Mouse (Mus musculus) midbrain, embryonic 14.5 days (tissue): ENCODE measurements around the gene Wdr63. TPM values are rescaled to one million over a fixed set of nuclear protein-coding genes. Genes with fewer than 3 reads are reported as not detected.
A peak's percentile ranks its signal among the peaks of the same experiment; 100 is the strongest.

Experiments used
- ATAC-seq: fragments of 200-750 bp; cut with Nextera tagmentation; 2 replicates; pipeline ENCODE4 v1.8.0; 2017; ENCODE audit warnings: moderate number of reproducible peaks, moderate library complexity; ENCODE audit not compliant: low FRiP score, low TSS enrichment
- DNase-seq: peaks from one replicate; pipeline ENCODE4 v3.0.0-alpha.2; 2015
- H3K27ac ChIP-seq: fragments of 300-500 bp; sonication (generic); replicated peaks from 2 replicates; pipeline ENCODE4 v1.5.1; 2014; ENCODE audit warnings: mild to moderate bottlenecking, low read depth, low read length, moderate library complexity
- H3K27me3 ChIP-seq: fragments of 300-500 bp; sonication (generic); 2 replicates; pipeline ENCODE4 v1.6.1; 2014; ENCODE audit warnings: low read length, control low read depth, mixed read lengths; ENCODE audit not compliant: control insufficient read depth, insufficient read depth
- H3K36me3 ChIP-seq: fragments of 300-500 bp; sonication (generic); 2 replicates; pipeline ENCODE4 v1.6.1; 2014; ENCODE audit warnings: low read length, control low read depth; ENCODE audit not compliant: control insufficient read depth, insufficient read depth
- H3K4me1 ChIP-seq: fragments of 300-500 bp; sonication (generic); 2 replicates; pipeline ENCODE4 v1.6.1; 2014; ENCODE audit warnings: mild to moderate bottlenecking, antibody characterized with exemption, low read length, control low read depth; ENCODE audit not compliant: control insufficient read depth, insufficient read depth
- H3K4me2 ChIP-seq: fragments of 300-500 bp; sonication (generic); 2 replicates; pipeline ENCODE4 v1.6.1; 2014; ENCODE audit warnings: mild to moderate bottlenecking, low read length, moderate library complexity
- H3K4me3 ChIP-seq: fragments of 300-500 bp; sonication (generic); replicated peaks from 2 replicates; pipeline ENCODE4 v1.5.1; 2014; ENCODE audit warnings: low read depth, low read length
- H3K9ac ChIP-seq: fragments of 300-500 bp; sonication (generic); replicated peaks from 2 replicates; pipeline ENCODE4 v1.6.1; 2014; ENCODE audit warnings: mild to moderate bottlenecking, low read length, moderate library complexity
- H3K9me3 ChIP-seq: fragments of 300-500 bp; sonication (generic); 2 replicates; pipeline ENCODE4 v1.6.1; 2016; ENCODE audit warnings: low read length, control low read depth, mixed read lengths; ENCODE audit not compliant: control insufficient read depth
- WGBS: fragments of 180-500 bp; shearing (Covaris S2); extraction: QIAGEN DNeasy Blood & Tissue Kit; methylation state at CpG from one replicate; pipeline ENCODE4 v1.1.7; 2014; 5-methylcytosine and 5-hydroxymethylcytosine counted together
- polyA plus RNA-seq: library from polyadenylated mRNA; unstranded; fragments of >200 nt; fragmentation: Nextera tagmentation; extraction: Ambion mirVana; gene quantifications from 2 replicates; pipeline ENCODE4 v1.2.1, GENCODE M21; 2014

The Wdr63 gene
- polyA plus RNA-seq, 1 experiment from 2014 or later: 0.83 TPM

GRCm38 (mm10) chr3:146095066-146095465 lies 12.9 kb downstream of the Wdr63 start:
- Histone ChIP-seq H3K4me2 (no peak overlapping the region), H3K27ac (no peak overlapping the region), H3K9me3 (no peaks in the 10 kb centered on the region), H3K4me1 (no peaks in the 10 kb centered on the region), H3K36me3 (no peaks in the 10 kb centered on the region), H3K4me3 (no peak overlapping the region), H3K9ac (no peak overlapping the region), H3K27me3 (no peaks in the 10 kb centered on the region)
- ATAC-seq: no peak
- no peak for DNase-seq
- 86% methylated on average over 10 of the region's 10 CpGs for WGBS

- no peaks in the 10 kb centered on the region for H3K9me3 ChIP-seq
- no peaks in the 10 kb centered on the region for H3K4me1 ChIP-seq
- H3K4me2 ChIP-seq: no peak overlapping the region
- no peaks in the 10 kb centered on the region for H3K36me3 ChIP-seq
- ATAC-seq (no peak), DNase-seq (no peak)
- H3K27me3 ChIP-seq: no peaks in the 10 kb centered on the region
- no peak overlapping the region for H3K4me3 ChIP-seq
- WGBS: 91% methylated on average over 13 of the region's 13 CpGs
- H3K27ac ChIP-seq: no peak overlapping the region
- H3K9ac ChIP-seq: no peak overlapping the region
Measured at GRCm38 (mm10) chr3:146090988-146091657, 16.8 kb downstream of the Wdr63 start.

- Histone ChIP-seq H3K27me3 (no peaks in the 10 kb centered on the region), H3K4me2 (no peak overlapping the region), H3K9ac (no peak overlapping the region), H3K4me1 (no peaks in the 10 kb centered on the region), H3K36me3 (no peaks in the 10 kb centered on the region), H3K4me3 (no peak overlapping the region), H3K27ac (no peak overlapping the region), H3K9me3 (no peaks in the 10 kb centered on the region; the same call in 1 of the 2 replicates)
- no peak for DNase-seq
- 91% methylated on average over 12 of the region's 12 CpGs for WGBS
- ATAC-seq: no peak
Measured at GRCm38 (mm10) chr3:146080241-146080640, 27.7 kb downstream of the Wdr63 start.

- Histone ChIP-seq H3K4me1 (no peaks in the 10 kb centered on the region), H3K4me3 (no peak overlapping the region), H3K27ac (no peak overlapping the region), H3K4me2 (no peak overlapping the region), H3K36me3 (no peaks in the 10 kb centered on the region), H3K9ac (no peak overlapping the region), H3K27me3 (no peaks in the 10 kb centered on the region), H3K9me3 (no peaks in the 10 kb centered on the region)
- DNase-seq: peak; percentile 68
- no peak for ATAC-seq
- WGBS: 76% methylated on average over 7 of the region's 7 CpGs
Measured at GRCm38 (mm10) chr3:146072780-146073179, 35.1 kb downstream of the Wdr63 start.

- Histone ChIP-seq H3K36me3 (no peaks in the 10 kb centered on the region), H3K9ac (no peak overlapping the region), H3K4me2 (no peak overlapping the region), H3K4me3 (no peak overlapping the region), H3K4me1 (no peaks in the 10 kb centered on the region), H3K27me3 (no peaks in the 10 kb centered on the region), H3K27ac (no peak overlapping the region), H3K9me3 (no peaks in the 10 kb centered on the region)
- WGBS: 93% methylated on average over 4 of the region's 4 CpGs
- no peak for ATAC-seq
- no peak for DNase-seq
Measured at GRCm38 (mm10) chr3:146069276-146069675, 38.7 kb downstream of the Wdr63 start.

GRCm38 (mm10) chr3:146063146-146063545 lies 44.8 kb downstream of the Wdr63 start:
- DNase-seq (no peak), ATAC-seq (no peak)
- H3K4me3 ChIP-seq: no peak overlapping the region
- H3K27me3 ChIP-seq: no peaks in the 10 kb centered on the region
- H3K9ac ChIP-seq: no peak overlapping the region
- H3K4me1 ChIP-seq: no peaks in the 10 kb centered on the region
- no peaks in the 10 kb centered on the region for H3K9me3 ChIP-seq
- WGBS: 89% methylated on average over 11 of the region's 11 CpGs
- H3K36me3 ChIP-seq: no peaks in the 10 kb centered on the region
- no peak overlapping the region for H3K27ac ChIP-seq
- H3K4me2 ChIP-seq: no peak overlapping the region

GRCm38 (mm10) chr3:146059356-146059926 lies 48.5 kb downstream of the Wdr63 start:
- H3K36me3 ChIP-seq: no peaks in the 10 kb centered on the region
- no peak overlapping the region for H3K9ac ChIP-seq
- H3K4me2 ChIP-seq: no peak overlapping the region
- no peaks in the 10 kb centered on the region for H3K9me3 ChIP-seq
- no peak for ATAC-seq
- no peaks in the 10 kb centered on the region for H3K27me3 ChIP-seq
- H3K27ac ChIP-seq: no peak overlapping the region
- DNase-seq: no peak
- WGBS: 86% methylated on average over 15 of the region's 15 CpGs
- H3K4me3 ChIP-seq: no peak overlapping the region
- H3K4me1 ChIP-seq: no peaks in the 10 kb centered on the region

- Histone ChIP-seq H3K4me3 (no peak overlapping the region), H3K27ac (no peak overlapping the region), H3K4me1 (no peaks in the 10 kb centered on the region), H3K4me2 (no peak overlapping the region), H3K9me3 (no peaks in the 10 kb centered on the region), H3K27me3 (no peaks in the 10 kb centered on the region), H3K36me3 (no peaks in the 10 kb centered on the region), H3K9ac (no peak overlapping the region)
- 19% methylated on average over 4 of the region's 4 CpGs for WGBS
- ATAC-seq (0 out of 2 replicates have a peak, but pooled peaks have one; percentile 24), DNase-seq (peak; percentile 81)
Measured at GRCm38 (mm10) chr3:146058263-146058662, 49.7 kb downstream of the Wdr63 start.

- Histone ChIP-seq H3K4me2 (no peak overlapping the region), H3K4me3 (no peak overlapping the region), H3K9ac (no peak overlapping the region), H3K27me3 (no peaks in the 10 kb centered on the region), H3K36me3 (no peaks in the 10 kb centered on the region), H3K4me1 (no peaks in the 10 kb centered on the region), H3K9me3 (no peaks in the 10 kb centered on the region), H3K27ac (no peak overlapping the region)
- DNase-seq: no peak
- ATAC-seq: no peak
- WGBS: 83% methylated on average over 7 of the region's 7 CpGs
Measured at GRCm38 (mm10) chr3:146057131-146057530, 50.8 kb downstream of the Wdr63 start.
